Mouse (Mus musculus) ES-Bruce4 (cell line): Measurements from ENCODE around the gene Rfc5.

Experiments
- CTCF ChIP-seq: IDR thresholded peaks from one replicate; pipeline ENCODE4 v1.8.1; 2011; ENCODE audit warnings: low read depth, low read length
- EP300 ChIP-seq: IDR thresholded peaks from 2 replicates; pipeline ENCODE4 v1.6.1; 2011; ENCODE audit warnings: low read depth, low read length; ENCODE audit not compliant: insufficient read depth
- POLR2A ChIP-seq: IDR thresholded peaks from one replicate; pipeline ENCODE4 v1.8.1; 2011; ENCODE audit warnings: low read length; ENCODE audit not compliant: insufficient read depth

GRCm38 (mm10) chr5:117355648-117356303 lies 33.1 kb downstream of the Rfc5 start:
- TF ChIP-seq CTCF (no peak), POLR2A (no peak), EP300 (no peak)
